Mouse (Mus musculus) testis, postnatal 14 days (tissue): ENCODE data around the gene Rpp25.

Source experiments
- DNase-seq: peaks from one replicate; pipeline ENCODE4 v3.0.0; 2021; ENCODE audit warnings: low spot score

Rpp25 gene

GRCm38 (mm10) chr9:57521056-57521911 lies 17.5 kb downstream of the Rpp25 start, which contains the start of gene Cox5a:
Gene Cox5a (plus strand): TSS chr9:57521274.
- peak; percentile 93 for DNase-seq

GRCm38 (mm10) chr9:57522114-57522860 lies 18.5 kb downstream of the Rpp25 start:
- no peak for DNase-seq

GRCm38 (mm10) chr9:57522861-57523246 lies 19.0 kb downstream of the Rpp25 start:
- DNase-seq: no peak

- DNase-seq: no peak
Observed at GRCm38 (mm10) chr9:57523754-57524153, 19.9 kb downstream of the Rpp25 start.

- DNase-seq: no peak
Observed at GRCm38 (mm10) chr9:57524439-57524838, 20.6 kb downstream of the Rpp25 start.

GRCm38 (mm10) chr9:57525516-57525915 lies 21.7 kb downstream of the Rpp25 start:
- DNase-seq: no peak

- no peak for DNase-seq
Observed at GRCm38 (mm10) chr9:57526435-57526834, 22.6 kb downstream of the Rpp25 start.

GRCm38 (mm10) chr9:57531946-57532345 lies 28.1 kb downstream of the Rpp25 start:
- DNase-seq: no peak

- DNase-seq: no peak
Observed at GRCm38 (mm10) chr9:57536362-57536761, 32.5 kb downstream of the Rpp25 start.

- peak; percentile 92 for DNase-seq
Observed at GRCm38 (mm10) chr9:57537044-57537727, 33.4 kb downstream of the Rpp25 start, which contains the start of gene Fam219b. Gene Fam219b (plus strand): TSS chr9:57537528.

- DNase-seq: no peak
Observed at GRCm38 (mm10) chr9:57537728-57538181, 33.9 kb downstream of the Rpp25 start.

- no peak for DNase-seq
Observed at GRCm38 (mm10) chr9:57539550-57539949, 35.7 kb downstream of the Rpp25 start.

- DNase-seq: no peak
Observed at GRCm38 (mm10) chr9:57541312-57541711, 37.5 kb downstream of the Rpp25 start.

GRCm38 (mm10) chr9:57543951-57544350 lies 40.1 kb downstream of the Rpp25 start:
- no peak for DNase-seq

GRCm38 (mm10) chr9:57547287-57547686 lies 43.5 kb downstream of the Rpp25 start:
- DNase-seq: peak; percentile 90

- no peak for DNase-seq
Observed at GRCm38 (mm10) chr9:57547869-57548268, 44.0 kb downstream of the Rpp25 start.

GRCm38 (mm10) chr9:57549186-57549585 lies 45.4 kb downstream of the Rpp25 start:
- DNase-seq: no peak

GRCm38 (mm10) chr9:57550126-57550862 lies 46.5 kb downstream of the Rpp25 start:
- no peak for DNase-seq

GRCm38 (mm10) chr9:57552139-57552887 lies 48.5 kb downstream of the Rpp25 start, which contains the start of gene Mpi:
Gene Mpi (minus strand): TSS chr9:57552763.
- DNase-seq: peak; percentile 79

GRCm38 (mm10) chr9:57553119-57553518 lies 49.3 kb downstream of the Rpp25 start:
- DNase-seq: no peak

- no peak for DNase-seq
Observed at GRCm38 (mm10) chr9:57554753-57555152, 50.9 kb downstream of the Rpp25 start.
